Mouse (Mus musculus) adrenal gland, postnatal 25 days (tissue): Measurements from ENCODE around the gene Ttc29. TPM values are rescaled to one million over a fixed set of nuclear protein-coding genes. Genes with fewer than 3 reads are reported as not detected.

ENCODE experiments used
- DNase-seq: peaks from one replicate; pipeline ENCODE4 v3.0.0; 2021; ENCODE audit warnings: mixed read lengths
- long read RNA-seq: library from polyadenylated mRNA; stranded (forward); transcript quantifications from one replicate; pipeline ENCODE4 v2.0.0, GENCODE M21; 2021
- total RNA-seq: library from RNA; stranded (reverse); gene quantifications from 2 replicates; pipeline ENCODE4 v1.2.3, GENCODE M21; 2021

The Ttc29 gene
- total RNA-seq, result not detected in 2 replicates
- long read RNA-seq, result 0 reads

GRCm38 (mm10) chr8:78213074-78213473 is at the start of gene Ttc29:
TSS of gene Ttc29 (plus strand) at chr8:78213297.
- no peak for DNase-seq

GRCm38 (mm10) chr8:78171351-78171750 is 41.7 kb upstream of the Ttc29 start:
- DNase-seq, result no peak

DNA sequence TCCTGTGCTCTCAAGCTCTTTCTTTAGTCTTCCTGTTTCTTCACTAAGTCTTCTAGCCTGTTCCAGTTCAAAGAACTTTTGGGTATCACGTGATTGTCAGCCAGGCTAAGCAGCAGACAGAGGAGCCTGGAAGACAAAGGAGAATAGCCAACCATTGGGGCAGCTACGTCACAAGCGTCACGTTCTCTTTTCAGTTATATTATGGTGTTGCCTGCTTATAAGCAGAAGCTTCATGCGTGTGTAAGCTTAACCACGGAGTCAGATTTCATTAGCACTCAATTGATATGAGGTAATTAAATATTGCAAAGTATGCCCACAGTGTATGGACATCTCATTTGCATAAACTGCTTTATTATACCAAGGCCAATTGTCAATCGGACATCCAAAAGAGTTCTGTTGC is 30.4 kb upstream of the Ttc29 start:
- no peak for DNase-seq

DNA sequence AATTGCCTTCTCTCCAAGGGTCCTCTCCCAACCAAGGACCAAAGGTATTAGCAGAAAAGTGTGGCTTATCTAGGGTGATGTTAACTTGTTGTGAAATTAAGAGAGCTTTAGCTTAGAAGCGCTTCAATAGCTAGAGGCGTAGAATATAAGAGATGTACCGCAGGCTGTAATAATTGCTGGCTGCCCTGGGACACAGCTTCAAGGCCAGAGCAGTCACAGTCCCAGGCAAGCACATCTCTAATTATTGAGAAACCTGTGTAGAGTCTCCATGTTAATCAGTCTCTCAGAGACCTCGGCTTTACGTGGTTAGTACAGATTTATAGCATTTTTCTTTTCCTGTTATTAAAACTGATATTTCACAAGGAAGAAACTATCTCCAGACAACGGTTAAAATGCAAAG is 29.7 kb upstream of the Ttc29 start:
- DNase-seq, result no peak

- DNase-seq, result no peak
These were observed 26.0 kb upstream of the Ttc29 start for GRCm38 (mm10) chr8:78187087-78187486.

GRCm38 (mm10) chr8:78204229-78204628 is 8.9 kb upstream of the Ttc29 start:
- no peak for DNase-seq

- no peak for DNase-seq
These were observed 2.7 kb upstream of the Ttc29 start for GRCm38 (mm10) chr8:78210424-78210823.

GRCm38 (mm10) chr8:78214645-78215044 is 1.5 kb downstream of the Ttc29 start:
- DNase-seq, result no peak

DNA sequence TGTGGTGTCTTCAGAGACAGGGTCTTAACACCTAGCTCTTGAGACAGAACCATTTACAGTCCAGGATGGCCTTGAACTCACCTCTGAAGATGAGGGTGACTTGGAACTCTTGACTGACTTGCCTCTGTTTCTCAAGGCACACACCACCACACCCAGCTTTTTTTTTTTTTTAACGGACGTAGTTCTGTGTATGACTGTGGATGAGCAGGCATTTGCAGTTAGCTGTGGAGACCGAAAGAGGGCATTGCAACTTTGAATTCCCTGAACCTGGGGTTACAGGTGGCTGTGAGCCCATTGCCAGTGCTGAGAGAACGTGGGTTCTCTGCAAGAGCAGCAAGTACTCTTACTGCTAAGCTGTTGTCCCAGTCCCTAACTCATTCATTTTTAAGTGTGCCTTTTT is 13.0 kb downstream of the Ttc29 start:
- no peak for DNase-seq

- no peak for DNase-seq
These were observed 17.6 kb downstream of the Ttc29 start for GRCm38 (mm10) chr8:78230721-78231120.

- no peak for DNase-seq
These were observed 20.0 kb downstream of the Ttc29 start for GRCm38 (mm10) chr8:78232870-78233707.

- DNase-seq, result no peak
These were observed 20.7 kb downstream of the Ttc29 start for GRCm38 (mm10) chr8:78233708-78234201.

DNA sequence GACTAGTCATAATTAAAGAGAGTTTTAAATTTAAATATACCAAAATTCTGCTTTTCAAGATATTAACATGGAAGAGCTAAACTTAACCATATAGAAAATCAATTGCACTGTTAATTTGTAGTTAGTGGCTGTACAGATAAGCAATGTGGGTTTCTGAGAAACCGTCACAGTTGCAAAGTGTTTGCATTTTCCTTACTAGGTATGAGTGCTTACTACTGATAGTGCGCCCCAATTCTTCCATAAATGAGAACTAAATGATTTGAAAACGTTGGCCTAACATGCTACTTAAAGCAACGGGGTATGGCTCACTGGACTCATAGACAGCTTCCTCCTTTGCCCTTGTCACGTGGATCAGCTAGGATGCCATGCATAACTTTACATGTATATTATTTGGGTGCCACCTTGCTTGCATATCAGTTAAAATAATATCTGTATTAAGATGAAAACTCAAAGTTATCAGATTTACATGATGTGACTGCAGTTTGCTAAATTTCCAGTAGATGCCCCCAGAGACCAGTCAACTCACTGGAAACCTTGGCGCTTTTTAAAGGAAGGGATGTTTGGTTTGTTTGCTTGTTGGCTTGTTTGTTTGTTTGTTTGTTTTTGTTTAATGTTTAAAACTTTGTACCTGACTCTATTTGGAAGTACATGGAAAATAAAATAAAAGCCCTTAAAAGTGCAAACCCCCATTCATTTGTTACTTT is 25.0 kb downstream of the Ttc29 start:
- no peak for DNase-seq

DNA sequence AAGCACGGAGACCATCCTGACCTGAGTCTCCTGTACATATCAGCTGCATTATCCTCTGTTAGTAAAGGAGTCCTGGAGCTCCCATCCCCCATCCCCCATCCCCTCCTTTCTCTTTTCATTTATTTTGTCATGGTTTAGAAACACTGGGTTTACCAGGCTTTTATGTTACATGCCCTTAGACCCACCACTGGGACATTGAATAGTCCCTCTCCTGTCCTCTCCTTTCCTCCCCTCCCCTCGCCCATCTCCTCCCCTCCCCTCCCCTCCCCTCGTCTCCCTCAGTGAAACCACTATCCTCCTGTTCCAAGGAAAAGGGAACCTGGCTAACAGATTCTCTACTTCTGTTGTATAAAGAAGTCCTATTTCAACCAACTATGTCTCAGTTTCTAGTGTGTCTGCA is 38.0 kb downstream of the Ttc29 start:
- no peak for DNase-seq

- no peak for DNase-seq
These were observed 41.3 kb downstream of the Ttc29 start for GRCm38 (mm10) chr8:78254374-78254773.

DNA sequence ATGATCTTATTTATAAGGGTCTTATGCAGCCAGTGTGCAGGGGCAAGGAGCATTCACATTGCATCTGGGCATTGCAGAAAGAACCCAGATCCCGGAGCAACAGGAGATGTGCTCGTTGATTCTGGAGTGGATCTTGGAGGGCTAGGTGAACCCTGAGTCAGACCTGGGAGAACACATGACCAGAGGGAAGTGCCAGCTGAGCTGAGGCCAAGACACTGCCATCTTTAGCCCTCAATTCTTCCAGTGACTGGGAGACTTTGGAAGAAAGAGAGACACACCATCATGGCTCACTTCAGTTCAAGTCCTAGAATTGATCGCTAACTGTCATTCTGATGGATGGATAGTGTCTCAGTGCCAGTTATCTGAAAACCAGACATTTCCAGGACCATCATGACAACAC is 41.9 kb downstream of the Ttc29 start:
- DNase-seq, result no peak

DNA sequence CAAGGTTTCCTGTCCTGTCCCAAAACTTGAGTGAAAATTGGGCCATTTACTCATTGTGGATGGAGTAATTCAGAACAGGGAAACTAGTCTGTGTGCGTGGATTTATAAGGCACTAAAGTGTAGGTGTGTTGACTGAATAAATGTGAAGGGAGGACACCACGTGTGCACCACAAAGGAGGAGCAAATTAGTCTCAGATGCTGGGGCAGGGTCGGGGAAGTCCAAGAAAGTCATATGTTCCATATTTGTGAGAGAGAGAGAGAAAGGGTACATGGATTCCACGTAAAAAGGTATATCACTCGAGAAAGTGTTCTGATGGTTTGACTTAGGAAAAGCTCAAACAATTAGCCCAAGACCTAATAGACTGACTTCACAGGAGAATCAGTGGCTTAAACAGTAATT is 52.4 kb downstream of the Ttc29 start:
- DNase-seq, result no peak

GRCm38 (mm10) chr8:78266231-78266630 is 53.1 kb downstream of the Ttc29 start:
- DNase-seq, result no peak

- DNase-seq, result no peak
These were observed 54.9 kb downstream of the Ttc29 start for GRCm38 (mm10) chr8:78267894-78268411.

DNA sequence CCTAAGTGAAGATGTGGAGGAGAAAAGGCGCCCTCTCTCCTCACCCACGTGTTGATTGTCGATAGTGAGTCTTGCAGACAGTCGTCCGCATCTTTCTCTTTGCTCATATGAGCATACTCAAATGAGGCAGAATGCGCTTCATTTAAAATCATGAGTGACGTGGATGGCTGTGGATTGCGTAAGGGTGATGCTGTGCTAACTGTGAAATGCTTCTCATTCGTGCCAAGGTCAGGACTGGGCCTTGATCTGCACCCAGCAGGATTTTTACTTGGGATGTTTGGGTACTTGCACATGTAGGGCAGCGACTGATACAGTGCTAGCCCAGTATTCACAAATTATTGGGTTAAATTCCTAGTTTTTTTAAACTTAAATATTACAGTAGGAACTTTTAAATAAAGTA is 56.2 kb downstream of the Ttc29 start:
- peak; percentile 13 for DNase-seq

DNA sequence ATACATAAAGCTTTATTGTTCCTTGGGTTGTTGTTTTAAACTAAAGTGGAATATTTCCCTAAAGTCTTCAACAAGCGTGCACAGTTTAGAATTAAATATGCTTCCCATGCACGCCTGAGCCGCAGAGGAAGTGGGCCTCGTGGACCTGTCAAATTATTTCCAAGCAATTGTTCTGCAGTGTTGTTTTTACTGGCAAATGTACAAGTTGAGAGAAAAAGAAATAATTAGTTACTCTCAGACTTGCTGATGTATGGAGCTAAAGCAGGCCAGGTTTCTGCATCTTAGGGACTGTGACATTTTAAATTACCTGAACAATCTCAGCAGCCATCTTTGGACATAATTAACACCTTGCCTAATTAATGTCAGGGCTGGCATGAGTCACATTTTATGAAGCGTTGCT is 58.3 kb downstream of the Ttc29 start:
- DNase-seq, result no peak

DNA sequence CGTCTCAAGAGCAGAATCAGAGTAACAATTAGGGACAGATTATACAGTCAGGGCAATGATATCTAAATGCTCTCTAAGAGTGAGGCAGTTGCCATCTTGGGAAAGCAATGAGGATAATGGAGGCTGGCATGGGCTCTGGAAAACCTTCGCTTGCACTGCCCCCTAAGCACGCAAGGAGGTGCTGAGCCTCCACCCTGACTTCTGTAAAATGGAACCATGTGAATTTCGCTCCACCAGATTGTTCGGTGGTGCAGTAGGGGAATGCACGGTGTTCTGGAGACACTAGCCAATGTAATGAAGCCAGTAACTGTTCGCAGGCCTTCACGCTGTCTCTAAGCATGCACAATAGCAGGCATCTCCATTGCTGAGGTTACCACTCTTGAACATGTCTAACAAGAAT is 63.0 kb downstream of the Ttc29 start:
- DNase-seq, result no peak

DNA sequence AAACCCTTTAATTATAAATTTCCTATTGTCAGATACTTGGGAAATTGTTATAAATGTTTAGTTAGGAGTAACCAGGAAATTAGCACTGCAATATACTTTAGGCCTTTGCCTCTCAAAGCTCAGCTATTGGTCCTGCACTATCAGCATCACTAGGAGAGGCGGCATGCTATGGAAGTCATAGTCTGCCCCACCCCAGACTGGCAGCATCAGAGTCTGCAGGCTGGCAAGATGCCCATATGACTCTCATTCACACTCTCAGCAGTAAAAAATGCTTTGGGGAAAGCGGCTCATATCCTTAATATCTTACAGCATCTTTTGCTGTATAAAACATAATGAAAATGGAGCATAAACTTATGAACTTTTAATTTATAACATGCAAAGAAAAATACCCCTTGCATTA is 64.3 kb downstream of the Ttc29 start:
- DNase-seq, result no peak
